Mouse (Mus musculus) liver, embryonic 14.5 days (tissue): ENCODE results near the gene Mbnl2.

ENCODE experiments used
- CTCF ChIP-seq: IDR thresholded peaks from 2 replicates; pipeline ENCODE4 v1.5.1; 2016; ENCODE audit warnings: antibody characterized with exemption, low read depth, control low read depth
- EP300 ChIP-seq: IDR thresholded peaks from 2 replicates; pipeline ENCODE4 v1.6.1; 2016; ENCODE audit warnings: antibody characterized with exemption, low read depth

GRCm38 (mm10) chr14:120278290-120279244 is 3.1 kb downstream of the Mbnl2 start:
- TF ChIP-seq EP300 (no peak), CTCF (no peak)
